Mouse (Mus musculus) stomach, postnatal 0 days (tissue): ENCODE data around the gene Ank2.

Experiments used
- CTCF ChIP-seq: IDR thresholded peaks from 2 replicates; pipeline ENCODE4 v1.5.1; 2016; ENCODE audit warnings: antibody characterized with exemption, low read depth, mild to moderate bottlenecking, moderate library complexity
- EP300 ChIP-seq: optimal IDR thresholded peaks from 2 replicates; pipeline ENCODE3; 2016; ENCODE audit warnings: antibody characterized with exemption

- TF ChIP-seq CTCF (no peak), EP300 (no peak)
These were observed 382.9 kb downstream of the Ank2 start for GRCm38 (mm10) chr3:127116226-127116625.
